Mouse (Mus musculus) liver, embryonic 15.5 days (tissue): Measurements from ENCODE around the gene Prss21. TPM values are rescaled to one million over a fixed set of nuclear protein-coding genes. Genes with fewer than 3 reads are reported as not detected.

Experiments used
- ATAC-seq: fragments of 200-750 bp; cut with Nextera tagmentation; 2 replicates; pipeline ENCODE4 v1.8.0; 2017; ENCODE audit warnings: moderate number of reproducible peaks, mild to moderate bottlenecking, moderate library complexity; ENCODE audit not compliant: insufficient read depth
- H3K27ac ChIP-seq: fragments of 300-500 bp; sonication (generic); replicated peaks from 2 replicates; pipeline ENCODE4 v1.5.1; 2015; ENCODE audit warnings: mild to moderate bottlenecking, inconsistent platforms
- H3K27me3 ChIP-seq: fragments of 300-500 bp; sonication (generic); 2 replicates; pipeline ENCODE4 v1.6.1; 2015; ENCODE audit warnings: mild to moderate bottlenecking, inconsistent platforms
- H3K36me3 ChIP-seq: fragments of 300-500 bp; sonication (generic); replicated peaks from 2 replicates; pipeline ENCODE4 v1.6.1; 2015; ENCODE audit warnings: moderate library complexity, mild to moderate bottlenecking, inconsistent platforms
- H3K4me1 ChIP-seq: fragments of 300-500 bp; sonication (generic); replicated peaks from 2 replicates; pipeline ENCODE4 v1.6.1; 2015; ENCODE audit warnings: inconsistent platforms
- H3K4me2 ChIP-seq: fragments of 300-500 bp; sonication (generic); 2 replicates; pipeline ENCODE4 v1.6.1; 2015; ENCODE audit warnings: moderate library complexity, mild to moderate bottlenecking, inconsistent platforms
- H3K4me3 ChIP-seq: fragments of 300-500 bp; sonication (generic); replicated peaks from 2 replicates; pipeline ENCODE4 v1.5.1; 2015; ENCODE audit warnings: mild to moderate bottlenecking, inconsistent platforms
- H3K9ac ChIP-seq: fragments of 300-500 bp; sonication (generic); 2 replicates; pipeline ENCODE4 v1.6.1; 2015; ENCODE audit warnings: moderate library complexity, mild to moderate bottlenecking, inconsistent platforms
- H3K9me3 ChIP-seq: fragments of 300-500 bp; sonication (generic); replicated peaks from 2 replicates; pipeline ENCODE4 v1.6.1; 2016; ENCODE audit warnings: inconsistent platforms
- WGBS: fragments of 180-500 bp; shearing (Covaris S2); methylation state at CpG from one replicate; pipeline ENCODE4 v1.1.7; 2015; ENCODE audit warnings: mixed read lengths; ENCODE audit not compliant: insufficient replicate concordance; 5-methylcytosine and 5-hydroxymethylcytosine counted together
- polyA plus RNA-seq: library from polyadenylated mRNA; unstranded; fragments of >200 nt; fragmentation: Nextera tagmentation; extraction: Ambion mirVana; gene quantifications from 2 replicates; pipeline ENCODE4 v1.2.1, GENCODE M21; 2015

Gene Prss21
- not detected in 2 replicates for polyA plus RNA-seq

- H3K4me2 ChIP-seq, result no peak within 1 kb of the TSS
- H3K36me3 ChIP-seq, result no peaks in the 10 kb centered on the region
- H3K9me3 ChIP-seq, result no peaks in the 10 kb centered on the region
- no peaks in the 10 kb centered on the region for H3K27me3 ChIP-seq
- no peak within 1 kb of the TSS for H3K4me3 ChIP-seq
- no peak within 1 kb of the TSS for H3K9ac ChIP-seq
- H3K4me1 ChIP-seq, result no peaks in the 10 kb centered on the region
- WGBS, result 73% methylated on average over 15 of the region's 15 CpGs
- H3K27ac ChIP-seq, result no peak within 1 kb of the TSS
- ATAC-seq, result no peak
Observed at GRCm38 (mm10) chr17:23867756-23868155, at the start of gene Prss21. Gene Prss21 (plus strand): TSS chr17:23868056.

DNA sequence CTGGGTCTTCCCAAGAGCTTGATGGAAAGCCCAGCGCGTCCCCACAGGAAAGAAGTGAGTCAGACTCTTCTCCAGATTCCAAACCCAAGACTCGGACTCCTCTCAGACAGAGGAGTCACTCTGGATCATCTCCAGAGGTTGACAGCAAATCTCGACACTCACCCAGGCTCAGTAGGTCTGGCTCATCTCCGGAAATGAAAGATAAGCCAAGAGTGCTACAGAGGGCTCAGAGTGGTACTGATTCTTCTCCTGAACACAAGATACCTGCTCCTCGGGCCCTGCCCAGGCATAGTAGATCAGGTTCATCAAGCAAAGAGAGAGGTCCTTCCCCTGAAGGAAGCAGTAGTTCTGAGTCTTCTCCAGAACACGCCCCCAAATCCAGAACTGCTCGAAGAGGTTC lies 49.3 kb upstream of the Prss21 start:
- H3K4me1 ChIP-seq, result peaks cover 4% of the 10 kb centered on the region; the same call in 1 of the 2 replicates
- WGBS, result 95% methylated on average over 8 of the region's 8 CpGs
- no peak overlapping the region for H3K9ac ChIP-seq
- no peaks in the 10 kb centered on the region for H3K27me3 ChIP-seq
- H3K4me2 ChIP-seq, result no peak overlapping the region
- peaks cover 26% of the 10 kb centered on the region for H3K9me3 ChIP-seq
- H3K27ac ChIP-seq, result no peak overlapping the region
- H3K36me3 ChIP-seq, result peaks cover 100% of the 10 kb centered on the region
- H3K4me3 ChIP-seq, result no peak overlapping the region
- no peak for ATAC-seq

DNA sequence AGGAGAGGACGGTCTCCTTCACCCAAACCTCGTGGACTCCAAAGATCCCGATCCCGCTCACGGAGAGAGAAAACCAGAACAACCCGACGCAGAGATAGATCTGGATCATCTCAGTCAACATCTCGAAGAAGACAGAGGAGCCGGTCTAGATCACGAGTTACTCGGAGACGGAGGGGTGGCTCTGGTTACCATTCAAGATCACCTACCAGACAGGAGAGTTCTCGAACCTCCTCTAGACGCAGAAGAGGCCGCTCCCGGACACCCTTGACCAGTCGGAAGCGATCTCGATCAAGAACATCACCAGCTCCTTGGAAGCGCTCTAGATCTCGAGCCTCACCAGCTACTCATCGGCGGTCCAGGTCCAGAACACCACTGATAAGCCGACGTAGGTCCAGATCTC lies 48.6 kb upstream of the Prss21 start:
- no peak overlapping the region for H3K27ac ChIP-seq
- peaks cover 100% of the 10 kb centered on the region for H3K36me3 ChIP-seq
- H3K4me2 ChIP-seq, result no peak overlapping the region
- WGBS, result 94% methylated on average over 25 of the region's 25 CpGs
- peaks cover 26% of the 10 kb centered on the region for H3K9me3 ChIP-seq
- H3K4me1 ChIP-seq, result peaks cover 4% of the 10 kb centered on the region; the same call in 1 of the 2 replicates
- no peak overlapping the region for H3K4me3 ChIP-seq
- H3K9ac ChIP-seq, result no peak overlapping the region
- ATAC-seq, result no peak
- no peaks in the 10 kb centered on the region for H3K27me3 ChIP-seq

- H3K9me3 ChIP-seq, result peaks cover 15% of the 10 kb centered on the region
- H3K27me3 ChIP-seq, result no peaks in the 10 kb centered on the region
- no peak overlapping the region for H3K27ac ChIP-seq
- WGBS, result 94% methylated on average over 5 of the region's 5 CpGs
- peaks cover 100% of the 10 kb centered on the region for H3K36me3 ChIP-seq
- H3K4me1 ChIP-seq, result 0 out of 2 replicates have a peak, but pooled peaks cover 4% of the 10 kb centered on the region
- no peak overlapping the region for H3K4me3 ChIP-seq
- no peak overlapping the region for H3K4me2 ChIP-seq
- H3K9ac ChIP-seq, result no peak overlapping the region
- no peak for ATAC-seq
Observed at GRCm38 (mm10) chr17:23820731-23821130, 47.1 kb upstream of the Prss21 start.

DNA sequence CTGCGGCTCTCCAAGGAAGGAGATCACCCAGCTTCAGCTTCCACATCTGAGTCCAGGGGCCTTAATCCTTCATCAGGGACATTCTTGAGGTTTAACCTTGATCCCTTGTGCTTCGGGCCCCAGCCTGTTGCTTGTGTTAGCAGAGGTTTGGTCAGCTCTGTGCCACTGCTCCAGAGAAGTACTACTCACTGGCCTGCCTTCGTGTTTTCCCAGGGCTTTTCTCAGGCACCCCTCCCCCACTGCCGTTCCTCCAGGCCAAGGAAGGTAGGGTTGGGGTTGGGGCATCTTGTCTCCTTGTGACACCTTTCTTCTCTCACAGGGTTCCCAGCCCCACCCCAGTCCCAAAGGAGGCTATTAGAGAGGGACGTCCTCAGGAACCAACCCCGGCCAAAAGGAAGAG lies 45.8 kb upstream of the Prss21 start:
- no peak overlapping the region for H3K9ac ChIP-seq
- no peak overlapping the region for H3K27ac ChIP-seq
- peaks cover 100% of the 10 kb centered on the region for H3K36me3 ChIP-seq
- no peak overlapping the region for H3K4me2 ChIP-seq
- H3K4me1 ChIP-seq, result peaks cover 5% of the 10 kb centered on the region
- H3K27me3 ChIP-seq, result no peaks in the 10 kb centered on the region
- peaks cover 15% of the 10 kb centered on the region for H3K9me3 ChIP-seq
- WGBS, result 70% methylated on average over 6 of the region's 6 CpGs
- no peak for ATAC-seq
- no peak overlapping the region for H3K4me3 ChIP-seq

GRCm38 (mm10) chr17:23823018-23823417 lies 44.8 kb upstream of the Prss21 start:
- H3K4me1 ChIP-seq, result peaks cover 15% of the 10 kb centered on the region
- 89% methylated on average over 16 of the region's 16 CpGs for WGBS
- H3K27me3 ChIP-seq, result no peaks in the 10 kb centered on the region
- peaks cover 96% of the 10 kb centered on the region for H3K36me3 ChIP-seq
- ATAC-seq, result no peak
- H3K27ac ChIP-seq, result no peak overlapping the region
- H3K9ac ChIP-seq, result no peak overlapping the region
- no peak overlapping the region for H3K4me3 ChIP-seq
- H3K4me2 ChIP-seq, result no peak overlapping the region
- H3K9me3 ChIP-seq, result peaks cover 10% of the 10 kb centered on the region

GRCm38 (mm10) chr17:23823614-23824013 lies 44.2 kb upstream of the Prss21 start:
- WGBS, result 90% methylated on average over 12 of the region's 12 CpGs
- no peaks in the 10 kb centered on the region for H3K27me3 ChIP-seq
- H3K4me2 ChIP-seq, result no peak overlapping the region
- H3K36me3 ChIP-seq, result peaks cover 90% of the 10 kb centered on the region
- H3K27ac ChIP-seq, result no peak overlapping the region
- ATAC-seq, result no peak
- H3K4me3 ChIP-seq, result no peak overlapping the region
- H3K9ac ChIP-seq, result no peak overlapping the region
- peaks cover 4% of the 10 kb centered on the region; the same call in 1 of the 2 replicates for H3K9me3 ChIP-seq
- peaks cover 20% of the 10 kb centered on the region for H3K4me1 ChIP-seq

DNA sequence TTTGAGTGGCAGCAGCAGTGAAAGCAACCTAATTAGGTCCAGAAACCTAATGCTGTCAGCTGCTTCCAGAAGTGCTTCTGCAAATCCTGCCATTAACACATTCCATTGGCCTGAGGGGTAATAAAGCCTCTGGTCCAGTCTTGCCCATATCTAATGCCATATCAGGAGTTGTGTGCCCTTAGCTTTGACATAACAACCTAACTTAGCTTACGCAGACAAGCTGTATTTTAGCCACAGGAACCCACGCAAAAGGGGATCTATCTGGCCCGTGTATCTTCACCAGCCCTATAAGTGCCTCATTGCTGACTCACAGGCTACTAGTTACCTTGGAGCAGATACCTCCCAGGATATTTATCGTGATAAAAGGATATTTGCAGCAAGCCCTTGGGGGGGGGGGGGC lies 42.3 kb upstream of the Prss21 start:
- peaks cover 71% of the 10 kb centered on the region for H3K36me3 ChIP-seq
- no peak for ATAC-seq
- no peak overlapping the region for H3K4me3 ChIP-seq

DNA sequence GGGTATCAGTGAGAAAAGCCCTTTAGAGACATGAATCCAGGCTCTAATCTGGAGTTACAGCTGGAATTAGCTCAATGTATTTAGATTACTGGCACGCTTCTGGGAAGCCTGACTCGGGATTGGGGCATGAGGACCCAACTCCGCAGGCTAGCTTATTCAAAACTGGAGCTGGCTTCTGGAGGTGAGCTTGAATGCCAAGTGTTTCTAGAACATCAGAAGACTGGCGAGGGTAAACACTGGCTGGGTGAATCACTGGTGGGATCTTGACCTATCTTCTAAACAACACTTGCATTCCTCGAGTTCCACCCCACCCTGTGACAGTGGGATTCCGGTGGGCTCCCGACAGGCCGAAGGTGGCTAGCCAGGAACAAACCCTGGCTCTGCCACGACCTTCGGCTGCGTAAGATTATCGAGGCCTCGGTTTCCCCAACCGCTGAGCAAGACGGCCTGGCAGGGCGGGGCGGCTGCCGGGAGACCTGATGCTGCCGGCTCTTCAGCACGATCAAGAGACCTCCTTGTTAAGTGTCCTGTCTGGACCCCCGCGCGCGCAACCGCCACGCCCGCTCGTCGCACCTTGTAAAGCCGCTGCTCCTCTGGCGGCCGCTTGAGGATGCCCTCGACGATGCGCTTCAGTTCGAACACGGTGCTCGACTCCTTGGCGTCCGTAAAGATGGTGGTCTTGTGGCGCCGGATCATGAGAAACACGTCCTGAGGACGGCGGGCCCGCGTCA lies 39.4 kb upstream of the Prss21 start:
- Histone ChIP-seq H3K4me2 (peak overlapping the region; percentile 86), H3K27ac (peak overlapping the region; percentile 80), H3K4me3 (peak overlapping the region; percentile 84), H3K4me1 (peaks cover 22% of the 10 kb centered on the region), H3K36me3 (peaks cover 42% of the 10 kb centered on the region), H3K27me3 (peaks cover 20% of the 10 kb centered on the region), H3K9me3 (no peaks in the 10 kb centered on the region), H3K9ac (peak overlapping the region; percentile 85)
- peak; percentile 71 for ATAC-seq
- WGBS, result under 1% methylated on average over 47 of the region's 47 CpGs

More for the DNA sequence above, 42.3 kb upstream of the Prss21 start:
- Histone ChIP-seq H3K4me2 (no peak overlapping the region), H3K27me3 (no peaks in the 10 kb centered on the region; the same call in 1 of the 2 replicates), H3K4me1 (peaks cover 26% of the 10 kb centered on the region), H3K9ac (no peak overlapping the region), H3K9me3 (no peaks in the 10 kb centered on the region), H3K27ac (no peak overlapping the region)
- WGBS, result 68% methylated on average over 4 of the region's 4 CpGs

GRCm38 (mm10) chr17:23829064-23829619 lies 38.7 kb upstream of the Prss21 start, which contains the start of gene Elob:
Gene Elob (minus strand): TSS chr17:23829136.
- H3K9me3 ChIP-seq, result no peaks in the 10 kb centered on the region
- peak within 1 kb of the TSS; percentile 86 for H3K4me2 ChIP-seq
- H3K36me3 ChIP-seq, result peaks cover 35% of the 10 kb centered on the region
- peak within 1 kb of the TSS; percentile 85 for H3K9ac ChIP-seq
- H3K27ac ChIP-seq, result peak within 1 kb of the TSS; percentile 86
- H3K27me3 ChIP-seq, result peaks cover 27% of the 10 kb centered on the region
- peak; percentile 92 for ATAC-seq
- peaks cover 22% of the 10 kb centered on the region for H3K4me1 ChIP-seq
- 1% methylated on average over 36 of the region's 42 CpGs for WGBS
- peak within 1 kb of the TSS; percentile 84 for H3K4me3 ChIP-seq

DNA sequence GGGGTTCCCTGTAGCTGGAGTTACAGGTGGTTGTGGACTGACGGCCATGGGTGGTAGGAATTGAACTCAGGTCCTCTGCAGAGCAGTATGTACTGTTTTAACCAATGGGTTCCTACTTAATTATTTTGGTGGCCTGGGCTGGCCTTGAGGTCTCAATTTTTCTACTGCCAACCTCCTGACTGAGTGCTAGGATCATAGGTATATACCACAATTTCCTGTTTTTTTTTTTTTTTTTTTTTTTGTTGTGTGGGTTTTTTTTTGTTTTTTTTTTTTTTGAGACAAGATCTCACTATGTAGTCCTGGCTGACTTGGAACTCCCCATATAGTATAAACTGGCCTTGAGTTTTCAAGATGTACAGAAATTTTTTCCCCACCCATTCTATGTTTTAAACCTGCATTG lies 36.7 kb upstream of the Prss21 start:
- no peaks in the 10 kb centered on the region for H3K9me3 ChIP-seq
- peaks cover 14% of the 10 kb centered on the region for H3K36me3 ChIP-seq
- H3K4me1 ChIP-seq, result peaks cover 22% of the 10 kb centered on the region
- H3K9ac ChIP-seq, result no peak overlapping the region
- no peak for ATAC-seq
- H3K27me3 ChIP-seq, result peaks cover 41% of the 10 kb centered on the region
- WGBS, result 69% methylated on average over 1 of the region's 1 CpGs
- no peak overlapping the region for H3K4me3 ChIP-seq
- no peak overlapping the region for H3K4me2 ChIP-seq
- H3K27ac ChIP-seq, result no peak overlapping the region
